Mouse (Mus musculus): Measurements from ENCODE around the gene Rxrg.

Rxrg gene

DNA sequence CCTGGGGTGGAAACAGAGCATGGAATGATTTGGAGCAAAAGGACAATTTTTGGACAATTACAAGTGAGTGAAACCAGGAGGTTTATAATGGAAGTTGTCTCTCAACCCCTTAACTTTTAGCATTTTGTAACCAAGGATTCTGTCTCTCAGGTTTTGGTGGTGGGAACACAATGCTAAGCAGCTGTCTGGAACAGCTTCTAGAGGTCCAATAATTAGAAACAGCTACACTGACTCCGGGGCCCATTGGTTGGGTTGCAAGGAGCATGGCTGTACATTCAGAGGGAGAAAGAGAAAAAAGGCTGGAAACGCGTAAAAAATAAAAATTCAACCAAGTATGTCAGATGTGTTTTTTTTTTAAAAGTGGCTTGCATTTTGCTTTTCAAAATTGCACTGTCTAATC, 50.5 kb downstream of the Rxrg start:
- DNase-seq, result no peak

DNA sequence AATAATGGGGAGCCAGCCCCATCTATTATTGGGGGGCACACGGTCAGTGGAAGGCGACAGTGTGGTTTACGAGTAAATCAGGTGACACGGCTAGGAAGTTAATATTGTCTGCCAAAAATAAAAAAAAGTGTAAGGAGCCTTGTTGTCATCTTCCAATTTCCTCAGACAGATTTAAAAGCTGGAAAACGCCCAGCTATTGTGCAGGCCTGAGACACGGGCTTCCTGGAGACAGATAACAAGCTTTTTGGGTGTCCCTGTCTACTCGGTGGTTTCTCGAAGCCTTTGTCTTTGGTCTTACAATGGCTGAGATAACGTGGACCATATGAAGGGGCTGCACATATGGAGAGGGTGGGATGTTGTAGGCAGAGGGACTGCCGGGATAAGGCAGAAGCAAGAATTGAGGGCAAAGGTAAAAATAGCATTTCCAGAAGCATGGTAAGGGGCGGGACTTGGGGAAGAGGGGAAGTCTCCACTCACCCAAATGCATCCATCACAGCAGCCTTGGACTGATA, 51.0 kb downstream of the Rxrg start:
- peak; percentile 52 for DNase-seq

DNA sequence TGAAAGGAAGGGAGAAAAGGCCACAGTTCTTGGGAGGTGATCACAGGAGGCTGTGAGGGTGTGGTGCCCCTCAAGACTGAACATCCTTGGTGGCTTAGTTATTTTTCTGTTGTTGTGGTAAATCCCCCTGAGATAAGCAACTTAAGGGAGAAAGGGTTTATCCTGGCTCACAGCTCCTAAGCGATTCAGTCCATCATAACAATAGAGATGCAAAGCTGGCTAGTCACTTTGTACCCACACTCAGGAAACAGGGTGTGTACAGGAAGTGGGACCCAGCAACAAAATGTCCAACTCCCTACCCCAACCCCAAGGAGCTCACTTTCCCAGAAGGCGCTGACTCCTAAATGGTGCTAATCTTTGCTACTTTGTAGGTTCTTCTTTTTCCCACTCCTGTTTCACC, 54.2 kb downstream of the Rxrg start:
- no peak for DNase-seq

DNA sequence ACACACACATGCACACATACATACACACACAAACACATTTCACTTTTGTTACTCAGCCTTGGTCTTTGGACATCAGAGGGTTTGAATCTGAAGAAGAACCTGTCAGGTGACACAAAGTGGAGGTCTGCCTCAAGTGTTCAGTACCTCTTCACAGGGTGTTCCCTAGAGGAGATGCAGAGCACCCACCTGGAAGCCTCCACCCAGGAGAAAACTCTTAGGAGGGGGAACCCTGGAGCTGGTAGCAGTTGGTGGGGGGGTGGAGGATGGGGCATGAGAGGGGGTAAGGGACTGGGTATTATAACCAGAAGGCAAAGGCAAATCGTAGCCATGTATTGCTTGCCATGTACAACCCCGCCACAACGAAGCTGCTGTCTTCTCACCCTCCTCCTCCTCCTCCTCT, 60.9 kb downstream of the Rxrg start:
- DNase-seq, result no peak

DNA sequence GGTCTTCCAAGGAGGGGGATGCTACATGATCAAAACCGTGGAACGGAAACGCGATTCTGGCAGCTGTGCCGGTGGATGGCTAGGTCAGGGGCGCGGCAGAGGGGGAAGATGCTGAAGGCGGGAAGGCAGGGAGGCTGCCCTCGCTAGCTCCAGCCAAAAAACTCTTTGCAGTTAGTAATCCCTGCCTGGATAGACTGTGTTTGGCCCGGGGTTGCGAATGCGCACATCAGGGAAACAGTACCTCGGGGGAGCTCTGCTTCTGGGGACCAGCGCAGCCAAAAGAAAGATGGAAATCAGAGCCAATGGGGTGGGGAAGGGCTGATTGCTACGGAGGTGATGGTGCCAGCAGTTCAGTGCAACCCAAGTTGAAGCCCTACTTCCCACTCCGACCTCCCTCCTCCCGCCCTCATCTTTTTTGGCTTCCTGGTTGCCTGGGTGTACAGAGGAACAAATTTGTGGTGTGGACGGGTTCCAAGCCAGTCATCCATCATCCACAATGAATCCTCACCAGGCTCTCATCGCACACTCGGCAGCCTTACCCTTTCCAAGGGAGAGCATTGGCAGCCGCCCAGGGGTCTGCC, 62.4 kb downstream of the Rxrg start:
- DNase-seq, result peak; percentile 71

DNA sequence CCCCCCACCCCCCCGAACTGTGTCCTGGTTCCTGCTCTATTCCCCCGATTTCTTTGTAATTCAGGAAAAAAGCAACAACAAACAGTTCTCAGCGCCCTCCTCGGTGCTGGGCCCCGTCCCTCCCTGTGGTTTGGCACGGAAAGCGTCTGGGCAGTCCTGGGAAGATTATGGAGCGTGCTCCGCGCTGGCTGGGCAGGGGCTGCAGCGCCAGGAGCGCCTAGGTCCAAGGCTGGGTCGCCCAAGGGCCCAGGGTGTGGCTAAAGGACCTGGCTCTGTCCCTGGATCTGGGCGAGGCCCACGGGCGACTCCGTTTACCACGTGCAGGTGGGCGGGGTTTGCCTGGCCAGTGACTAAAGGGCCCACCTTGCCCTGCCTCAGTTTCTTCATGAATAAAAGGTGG, 62.9 kb downstream of the Rxrg start:
- peak; percentile 47 for DNase-seq

DNA sequence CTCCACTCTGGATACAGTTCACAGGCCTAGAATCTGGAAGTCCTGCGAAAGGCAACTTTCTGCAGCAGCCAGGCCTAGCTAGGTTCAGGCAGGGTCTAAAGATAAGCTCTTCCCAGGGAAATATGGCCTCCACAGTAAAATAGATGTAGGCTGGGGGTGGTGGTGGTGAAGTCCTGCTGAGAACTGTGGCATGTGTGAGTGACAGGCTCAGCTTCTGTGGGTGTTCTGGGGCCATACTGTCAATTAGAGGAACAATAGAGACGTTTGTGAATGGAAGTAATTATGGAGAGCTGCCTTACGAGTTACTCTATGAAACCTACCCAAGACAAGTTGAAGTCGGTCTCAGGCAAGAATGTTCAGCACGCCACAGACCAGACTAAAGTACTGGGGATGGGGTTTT, 65.0 kb downstream of the Rxrg start:
- no peak for DNase-seq

DNA sequence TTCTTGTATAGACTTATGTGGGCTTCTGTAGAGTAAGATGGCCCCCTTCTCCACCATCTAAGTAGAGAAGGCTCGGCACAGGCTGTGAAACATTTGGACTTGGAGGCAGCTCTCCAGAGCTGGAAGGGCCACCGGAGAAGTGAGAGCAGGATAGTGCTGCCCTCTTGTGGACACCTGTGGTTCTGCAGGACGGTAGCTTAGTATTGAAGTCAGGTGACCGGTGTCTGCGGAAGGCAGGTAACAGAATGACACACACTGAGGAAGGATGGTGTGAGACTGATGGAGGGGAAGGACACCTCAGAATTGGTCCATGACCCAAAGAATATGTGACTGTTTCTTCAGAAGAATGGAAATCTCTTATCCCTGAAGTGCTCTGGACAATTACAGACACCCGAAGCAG, 71.6 kb downstream of the Rxrg start:
- peak; percentile 54 for DNase-seq

DNA sequence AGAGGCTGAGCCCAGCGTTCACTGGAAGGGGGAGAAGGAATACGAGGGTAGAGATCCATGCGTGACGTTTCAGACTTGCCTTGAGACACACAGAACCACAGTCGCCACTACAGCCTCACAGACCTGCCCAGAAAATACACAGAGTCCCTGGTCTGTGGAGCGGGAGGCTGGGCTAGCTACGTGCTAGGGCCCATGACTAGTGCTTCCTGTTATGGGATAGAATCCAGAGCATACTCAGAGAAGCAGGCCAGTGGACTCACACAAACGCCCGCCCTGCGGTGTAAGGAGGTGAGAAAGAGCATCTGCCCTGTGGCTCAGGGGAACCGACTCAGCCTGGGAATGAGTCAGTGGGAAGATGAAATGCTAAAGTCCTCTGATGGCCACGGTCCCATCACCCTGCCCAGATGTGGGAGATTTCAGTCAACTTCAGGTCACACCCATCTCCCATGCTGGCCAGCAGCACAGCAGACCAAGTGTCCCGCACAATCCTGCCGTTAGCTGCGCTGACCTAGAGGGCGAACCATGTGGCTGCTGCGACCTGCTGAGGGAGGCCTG, 74.3 kb downstream of the Rxrg start:
- no peak for DNase-seq

DNA sequence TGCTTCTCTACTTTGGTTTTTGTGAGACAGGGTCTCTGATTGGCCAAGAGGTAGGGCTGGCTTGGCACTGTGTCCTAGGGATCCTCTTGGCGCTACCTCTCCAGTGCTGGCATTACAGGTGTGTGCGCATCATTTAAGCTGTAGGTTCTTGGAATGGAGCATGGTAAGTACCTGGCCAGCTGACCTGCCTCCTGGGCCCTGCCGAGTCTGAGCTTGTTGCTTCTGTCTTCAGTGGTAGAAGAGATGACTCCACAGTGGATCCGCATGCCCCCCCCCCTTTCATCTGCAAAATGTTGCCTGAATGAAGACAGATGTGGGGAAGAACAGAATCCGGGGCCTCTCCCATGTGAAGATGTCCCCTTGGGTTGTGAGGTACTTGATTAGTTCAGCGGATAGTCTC, 80.9 kb downstream of the Rxrg start:
- DNase-seq, result no peak

DNA sequence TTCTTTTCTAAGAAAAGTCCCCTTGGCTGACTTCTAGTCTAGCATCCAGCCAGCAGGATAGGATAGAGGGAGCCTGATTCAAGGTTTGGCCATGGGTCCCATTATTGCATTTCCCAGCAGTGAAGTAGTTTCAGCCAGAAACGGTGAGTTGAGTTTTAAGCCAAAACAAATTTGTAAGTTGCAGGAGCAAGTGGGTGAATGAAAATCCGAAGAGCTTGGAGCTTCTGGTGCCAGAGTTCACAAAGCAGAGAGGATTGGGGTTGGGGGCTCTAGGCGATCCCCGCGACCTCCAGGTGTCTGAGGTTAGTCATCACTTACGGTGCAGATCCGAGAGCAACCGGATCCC, 89.8 kb downstream of the Rxrg start:
- no peak for DNase-seq

DNA sequence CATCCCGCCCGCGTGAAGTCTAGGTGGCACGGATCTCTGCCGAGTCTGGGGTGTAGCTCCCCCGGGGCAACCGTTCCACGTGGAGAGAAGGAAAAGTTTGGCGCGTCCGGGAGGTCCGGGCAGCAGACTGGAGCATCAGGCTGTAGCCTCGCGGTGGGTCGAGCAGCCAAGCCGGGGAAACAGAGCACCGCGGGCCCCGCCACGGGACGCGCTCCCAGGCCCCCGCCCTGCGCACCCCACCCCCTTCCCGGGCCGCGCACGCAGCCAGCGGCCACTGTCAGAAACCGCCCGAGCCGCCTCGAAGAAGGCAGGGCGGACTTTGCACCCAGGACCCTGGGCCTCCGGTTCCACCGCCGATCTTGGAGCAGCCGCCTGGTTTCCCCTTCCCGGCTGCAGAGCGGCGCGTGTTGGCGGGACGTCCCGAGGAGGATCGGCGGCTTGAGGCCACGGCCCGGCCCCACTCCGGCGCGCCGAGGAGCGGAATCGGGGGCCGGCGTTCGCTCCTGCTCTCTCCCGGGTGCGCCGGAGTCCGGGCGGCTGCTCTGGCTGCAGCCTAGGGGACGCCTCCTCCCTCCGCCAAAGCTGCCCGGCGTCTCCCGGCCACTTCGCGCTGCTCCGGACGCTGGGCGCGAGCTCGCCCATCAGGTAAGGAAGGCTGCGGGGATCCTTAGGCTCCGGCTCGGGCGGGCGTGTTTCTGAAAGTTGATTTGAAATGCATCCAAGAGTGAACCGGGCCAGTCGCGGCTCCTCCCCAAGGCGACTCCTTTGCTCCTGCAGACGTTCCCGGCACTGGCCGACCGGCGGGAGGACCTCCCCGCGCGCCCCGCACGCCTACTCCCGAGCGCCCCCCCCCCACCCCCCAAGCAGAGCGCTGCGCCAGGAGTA, 90.4 kb downstream of the Rxrg start:
- peak; percentile 24 for DNase-seq

DNA sequence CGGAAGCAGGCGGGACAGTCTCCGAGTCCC, 90.9 kb downstream of the Rxrg start, which contains the start of gene Lmx1a:
Gene Lmx1a (plus strand): TSS at position 6 of the 30 bp plus-strand sequence.
- DNase-seq, result no peak

Measured in lung, postnatal 10 days (tissue).